Mouse (Mus musculus) 416B (cell line): ENCODE data around the gene Ccdc191.

Source experiments
- DNase-seq: peaks from one replicate; pipeline ENCODE4 v3.0.0; 2011; ENCODE audit warnings: low read depth

The Ccdc191 gene

GRCm38 (mm10) chr16:43889208-43890004 lies at the start of gene Ccdc191:
Ccdc191 (plus strand) TSS chr16:43889800.
- DNase-seq, result peak; percentile 100

GRCm38 (mm10) chr16:43841236-43841635 lies 48.4 kb upstream of the Ccdc191 start:
- DNase-seq, result peak; percentile 78

GRCm38 (mm10) chr16:43849839-43850238 lies 39.8 kb upstream of the Ccdc191 start:
- no peak for DNase-seq

- no peak for DNase-seq
Observed at GRCm38 (mm10) chr16:43858941-43859476, 30.6 kb upstream of the Ccdc191 start.

GRCm38 (mm10) chr16:43860624-43861023 lies 29.0 kb upstream of the Ccdc191 start:
- DNase-seq, result peak; percentile 10

GRCm38 (mm10) chr16:43869805-43870204 lies 19.8 kb upstream of the Ccdc191 start:
- no peak for DNase-seq

- no peak for DNase-seq
Observed at GRCm38 (mm10) chr16:43871419-43871818, 18.2 kb upstream of the Ccdc191 start.

GRCm38 (mm10) chr16:43879769-43880168 lies 9.8 kb upstream of the Ccdc191 start:
- no peak for DNase-seq

GRCm38 (mm10) chr16:43881636-43882035 lies 8.0 kb upstream of the Ccdc191 start:
- peak; percentile 64 for DNase-seq

- peak; percentile 19 for DNase-seq
Observed at GRCm38 (mm10) chr16:43882329-43882728, 7.3 kb upstream of the Ccdc191 start.

- DNase-seq, result no peak
Observed at GRCm38 (mm10) chr16:43890005-43890336, 371 bp downstream of the Ccdc191 start.

- DNase-seq, result no peak
Observed at GRCm38 (mm10) chr16:43890747-43891336, 1.2 kb downstream of the Ccdc191 start.

GRCm38 (mm10) chr16:43894501-43894900 lies 4.9 kb downstream of the Ccdc191 start:
- no peak for DNase-seq

GRCm38 (mm10) chr16:43900138-43900537 lies 10.5 kb downstream of the Ccdc191 start:
- no peak for DNase-seq

GRCm38 (mm10) chr16:43900571-43900970 lies 11.0 kb downstream of the Ccdc191 start:
- DNase-seq, result no peak

GRCm38 (mm10) chr16:43908881-43909280 lies 19.3 kb downstream of the Ccdc191 start:
- DNase-seq, result peak; percentile 41

GRCm38 (mm10) chr16:43918867-43919266 lies 29.3 kb downstream of the Ccdc191 start:
- DNase-seq, result peak; percentile 7

GRCm38 (mm10) chr16:43922024-43922423 lies 32.4 kb downstream of the Ccdc191 start:
- DNase-seq, result no peak

GRCm38 (mm10) chr16:43922630-43923029 lies 33.0 kb downstream of the Ccdc191 start:
- no peak for DNase-seq

- DNase-seq, result no peak
Observed at GRCm38 (mm10) chr16:43925001-43925558, 35.5 kb downstream of the Ccdc191 start.

- DNase-seq, result no peak
Observed at GRCm38 (mm10) chr16:43925846-43926245, 36.2 kb downstream of the Ccdc191 start.

- DNase-seq, result no peak
Observed at GRCm38 (mm10) chr16:43926341-43926859, 36.8 kb downstream of the Ccdc191 start, which contains the start of gene Qtrt2. Qtrt2 (minus strand) TSS chr16:43926809.

- DNase-seq, result no peak
Observed at GRCm38 (mm10) chr16:43930577-43930976, 41.0 kb downstream of the Ccdc191 start.
